Mouse (Mus musculus) kidney, embryonic 15.5 days (tissue): Measurements from ENCODE around the gene Ofd1. TPM values are rescaled to one million over a fixed set of nuclear protein-coding genes. Genes with fewer than 3 reads are reported as not detected.
A peak's percentile ranks its signal among the peaks of the same experiment; 100 is the strongest.

ENCODE experiments used
- ATAC-seq: fragments of 200-750 bp; cut with Nextera tagmentation; replicated peaks from 2 replicates; pipeline ENCODE4 v1.8.0; 2017; ENCODE audit warnings: moderate TSS enrichment; ENCODE audit not compliant: low FRiP score
- H3K27ac ChIP-seq: fragments of 300-500 bp; sonication (generic); 2 replicates; pipeline ENCODE4 v1.5.1; 2015; ENCODE audit warnings: mild to moderate bottlenecking, inconsistent platforms
- H3K27me3 ChIP-seq: fragments of 300-500 bp; sonication (generic); 2 replicates; pipeline ENCODE4 v1.6.1; 2015; ENCODE audit warnings: inconsistent platforms
- H3K36me3 ChIP-seq: fragments of 300-500 bp; sonication (generic); 2 replicates; pipeline ENCODE4 v1.6.1; 2015; ENCODE audit warnings: inconsistent platforms
- H3K4me1 ChIP-seq: fragments of 300-500 bp; sonication (generic); 2 replicates; pipeline ENCODE4 v1.6.1; 2015; ENCODE audit warnings: inconsistent platforms
- H3K4me2 ChIP-seq: fragments of 300-500 bp; sonication (generic); 2 replicates; pipeline ENCODE4 v1.6.1; 2015; ENCODE audit warnings: moderate library complexity, mild to moderate bottlenecking, inconsistent platforms
- H3K4me3 ChIP-seq: fragments of 300-500 bp; sonication (generic); replicated peaks from 2 replicates; pipeline ENCODE4 v1.5.1; 2015; ENCODE audit warnings: mild to moderate bottlenecking, inconsistent platforms
- H3K9ac ChIP-seq: fragments of 300-500 bp; sonication (generic); 2 replicates; pipeline ENCODE4 v1.6.1; 2015; ENCODE audit warnings: mild to moderate bottlenecking, inconsistent platforms
- H3K9me3 ChIP-seq: fragments of 300-500 bp; sonication (generic); replicated peaks from 2 replicates; pipeline ENCODE4 v1.6.1; 2016; ENCODE audit warnings: inconsistent platforms
- WGBS: fragments of 180-500 bp; shearing (Covaris S2); methylation state at CpG from one replicate; pipeline ENCODE4 v1.1.7; 2015; ENCODE audit warnings: mixed read lengths; 5-methylcytosine and 5-hydroxymethylcytosine counted together
- polyA plus RNA-seq: library from polyadenylated mRNA; unstranded; fragments of >200 nt; fragmentation: Nextera tagmentation; extraction: Ambion mirVana; gene quantifications from 2 replicates; pipeline ENCODE4 v1.2.1, GENCODE M21; 2015

The Ofd1 gene
- polyA plus RNA-seq, 1 experiment from 2014 or later, result 6.3 TPM

DNA sequence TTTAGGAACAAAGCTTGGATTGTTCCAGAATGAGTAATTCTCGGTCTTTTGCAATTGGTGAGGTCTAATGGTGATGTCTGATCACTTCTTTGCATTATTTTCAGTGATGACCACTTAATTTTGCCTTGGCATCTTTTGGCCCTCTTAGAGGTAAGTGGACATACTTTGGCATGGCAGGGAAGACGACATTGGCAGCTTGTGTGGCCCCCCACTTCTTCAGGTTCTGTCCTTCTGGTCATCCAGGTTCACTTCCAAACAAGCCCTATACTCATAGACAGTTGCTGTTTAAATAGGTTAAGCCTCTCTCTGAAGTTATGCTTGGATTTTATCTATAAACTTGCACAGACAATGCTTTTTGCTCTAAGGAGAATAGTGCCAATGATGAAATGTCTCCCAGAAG, 81.5 kb downstream of the Ofd1 start:
- H3K27me3 ChIP-seq, result peaks cover 21% of the 10 kb centered on the region; the same call in 1 of the 2 replicates
- WGBS, result 76% methylated on average over 2 of the region's 2 CpGs
- no peak overlapping the region for H3K4me2 ChIP-seq
- H3K27ac ChIP-seq, result no peak overlapping the region
- no peak for ATAC-seq
- no peaks in the 10 kb centered on the region for H3K4me1 ChIP-seq
- no peak overlapping the region for H3K4me3 ChIP-seq
- H3K9ac ChIP-seq, result no peak overlapping the region
- H3K36me3 ChIP-seq, result no peaks in the 10 kb centered on the region
- no peaks in the 10 kb centered on the region for H3K9me3 ChIP-seq

DNA sequence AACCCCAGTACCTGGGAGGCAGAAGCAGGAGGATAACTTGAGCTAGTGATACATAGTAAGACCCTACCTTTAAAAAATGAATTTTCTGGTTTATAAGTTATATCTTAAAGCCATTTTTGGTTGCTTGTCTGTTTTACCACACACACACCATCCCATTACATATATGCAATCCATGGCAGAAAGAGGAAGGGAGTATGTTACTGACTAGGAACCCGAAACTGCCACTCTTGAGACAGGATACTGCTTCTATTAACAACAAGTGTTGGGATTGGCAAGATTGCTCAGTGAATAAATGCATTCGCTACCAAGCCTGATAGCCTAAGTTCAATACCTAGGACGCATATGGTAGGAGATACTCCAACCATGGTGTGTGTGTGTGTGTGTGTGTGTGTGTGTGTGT, 84.2 kb downstream of the Ofd1 start:
- Histone ChIP-seq H3K4me2 (no peak overlapping the region), H3K4me3 (no peak overlapping the region), H3K27ac (no peak overlapping the region), H3K36me3 (no peaks in the 10 kb centered on the region), H3K27me3 (peaks cover 32% of the 10 kb centered on the region; the same call in 1 of the 2 replicates), H3K9ac (no peak overlapping the region), H3K9me3 (no peaks in the 10 kb centered on the region), H3K4me1 (no peaks in the 10 kb centered on the region)
- ATAC-seq, result no peak
- WGBS, result 95% methylated on average over 3 of the region's 3 CpGs

DNA sequence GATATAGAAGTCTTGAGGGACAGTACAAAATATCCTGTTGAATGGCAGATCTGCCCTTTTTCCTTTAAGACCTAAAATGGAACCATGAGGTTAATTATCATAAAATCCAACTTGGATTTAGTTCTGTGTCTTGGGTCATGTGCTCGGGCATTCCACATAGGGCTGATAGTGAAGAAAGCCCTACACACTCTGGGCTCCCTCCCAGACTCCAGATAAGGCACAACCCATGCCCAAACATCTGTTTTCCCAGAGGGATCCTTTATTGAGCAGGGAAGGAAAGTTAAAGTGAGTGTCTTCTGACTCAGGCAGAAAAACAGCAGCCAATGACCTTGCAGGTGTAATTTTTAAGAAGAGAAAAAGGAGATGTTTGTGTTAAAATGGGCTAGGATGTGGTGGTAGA, 85.6 kb downstream of the Ofd1 start:
- no peak overlapping the region for H3K27ac ChIP-seq
- WGBS, result 59% methylated on average over 1 of the region's 1 CpGs
- H3K4me1 ChIP-seq, result no peaks in the 10 kb centered on the region
- H3K9me3 ChIP-seq, result no peaks in the 10 kb centered on the region
- ATAC-seq, result no peak
- H3K9ac ChIP-seq, result no peak overlapping the region
- H3K4me3 ChIP-seq, result no peak overlapping the region
- no peak overlapping the region for H3K4me2 ChIP-seq
- H3K27me3 ChIP-seq, result peaks cover 37% of the 10 kb centered on the region; the same call in 1 of the 2 replicates
- no peaks in the 10 kb centered on the region for H3K36me3 ChIP-seq

DNA sequence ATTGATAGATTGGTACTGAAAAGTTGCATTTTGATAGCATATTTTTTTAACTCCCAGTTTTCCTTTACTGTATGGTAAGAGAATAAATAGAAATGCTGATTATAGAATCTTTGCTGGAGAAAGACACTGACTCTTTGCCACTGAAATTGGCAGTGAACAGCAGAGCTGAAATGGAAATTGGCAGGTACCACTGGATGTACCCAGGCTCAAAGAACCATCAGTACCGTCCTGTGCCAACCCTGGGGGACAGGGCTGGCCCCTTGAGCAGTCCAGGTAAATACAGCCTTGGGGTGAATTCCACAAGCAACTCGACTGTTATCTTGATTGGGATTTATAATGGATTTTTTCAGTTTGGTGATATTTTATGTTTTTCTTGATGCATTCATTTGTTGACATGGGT, 87.1 kb downstream of the Ofd1 start:
- 76% methylated on average over 2 of the region's 2 CpGs for WGBS
- no peak overlapping the region for H3K4me2 ChIP-seq
- no peak for ATAC-seq
- H3K27me3 ChIP-seq, result peaks cover 34% of the 10 kb centered on the region; the same call in 1 of the 2 replicates
- no peak overlapping the region for H3K9ac ChIP-seq
- H3K9me3 ChIP-seq, result no peaks in the 10 kb centered on the region
- H3K4me1 ChIP-seq, result no peaks in the 10 kb centered on the region
- H3K4me3 ChIP-seq, result no peak overlapping the region
- no peaks in the 10 kb centered on the region for H3K36me3 ChIP-seq
- no peak overlapping the region for H3K27ac ChIP-seq

DNA sequence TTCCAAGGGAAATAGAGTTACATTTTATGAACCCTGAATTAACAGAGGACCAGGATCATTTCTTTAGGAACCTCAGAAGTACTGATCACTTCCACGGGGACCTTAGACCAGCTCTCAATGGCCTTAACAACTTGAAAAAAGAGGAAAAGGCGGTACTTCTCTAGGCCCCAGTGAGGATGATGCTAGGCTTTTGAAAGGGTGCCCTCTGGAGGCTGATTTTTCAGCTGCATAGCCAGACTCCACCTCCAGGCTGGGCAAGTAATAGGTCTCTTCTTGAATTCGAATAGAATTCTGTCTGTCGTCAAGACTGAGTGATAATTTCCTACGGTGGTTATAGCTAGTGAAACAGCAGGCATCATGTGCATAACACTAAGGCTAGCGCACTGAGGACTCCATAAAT, 88.7 kb downstream of the Ofd1 start:
- no peak overlapping the region for H3K4me3 ChIP-seq
- peak; percentile 74; the same call in 1 of the 2 replicates for ATAC-seq
- no peak overlapping the region for H3K27ac ChIP-seq
- H3K4me1 ChIP-seq, result no peaks in the 10 kb centered on the region
- WGBS, result 23% methylated on average over 6 of the region's 6 CpGs
- H3K36me3 ChIP-seq, result no peaks in the 10 kb centered on the region
- H3K27me3 ChIP-seq, result peaks cover 34% of the 10 kb centered on the region; the same call in 1 of the 2 replicates
- H3K4me2 ChIP-seq, result no peak overlapping the region
- H3K9me3 ChIP-seq, result no peaks in the 10 kb centered on the region
- no peak overlapping the region for H3K9ac ChIP-seq

DNA sequence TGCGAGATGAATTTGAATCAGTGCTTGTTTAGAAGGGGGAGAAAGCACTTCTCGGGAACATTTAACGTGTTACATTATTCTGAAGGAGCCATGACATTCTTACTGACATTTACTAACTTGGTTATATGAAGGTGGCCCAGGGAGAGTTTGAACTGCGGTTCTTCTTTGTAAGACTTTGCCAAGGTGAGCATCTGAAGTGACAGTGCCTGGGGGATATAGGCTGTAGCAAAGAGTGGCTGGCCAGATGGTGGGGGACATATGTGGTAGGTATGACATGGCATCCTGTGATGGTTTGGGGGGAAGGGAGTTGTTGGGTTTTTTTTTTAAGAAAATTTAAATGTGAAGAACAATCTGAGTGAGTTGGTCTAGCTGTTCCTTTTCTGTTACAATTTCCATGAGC, 91.9 kb downstream of the Ofd1 start:
- Histone ChIP-seq H3K4me3 (no peak overlapping the region), H3K9ac (no peak overlapping the region), H3K27ac (no peak overlapping the region), H3K36me3 (no peaks in the 10 kb centered on the region), H3K27me3 (peaks cover 26% of the 10 kb centered on the region; the same call in 1 of the 2 replicates), H3K4me2 (no peak overlapping the region), H3K4me1 (no peaks in the 10 kb centered on the region), H3K9me3 (no peaks in the 10 kb centered on the region)
- WGBS, result 83% methylated on average over 4 of the region's 4 CpGs
- ATAC-seq, result no peak

DNA sequence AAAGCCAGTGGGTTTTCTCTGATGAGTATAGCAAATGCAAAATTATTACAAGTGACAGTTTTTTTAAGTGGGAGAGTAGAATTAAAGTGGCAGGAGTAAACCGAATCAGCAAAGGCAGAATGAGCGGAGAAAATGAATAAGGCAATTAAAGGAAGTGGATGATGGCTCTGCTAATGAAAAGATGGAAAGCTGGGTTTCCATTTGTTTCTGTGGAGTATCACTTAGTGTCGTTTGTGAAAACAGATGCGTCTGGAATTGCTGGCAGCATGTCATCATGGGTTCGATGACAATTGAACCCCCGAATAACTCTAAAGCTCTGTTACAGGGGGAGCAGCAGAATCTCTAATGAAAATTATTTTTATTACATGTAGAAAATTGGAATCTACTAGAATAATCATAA, 92.4 kb downstream of the Ofd1 start:
- Histone ChIP-seq H3K27me3 (peaks cover 27% of the 10 kb centered on the region; the same call in 1 of the 2 replicates), H3K4me2 (no peak overlapping the region), H3K36me3 (no peaks in the 10 kb centered on the region), H3K9ac (no peak overlapping the region), H3K4me3 (no peak overlapping the region), H3K27ac (no peak overlapping the region), H3K9me3 (no peaks in the 10 kb centered on the region), H3K4me1 (no peaks in the 10 kb centered on the region)
- ATAC-seq, result no peak
- 82% methylated on average over 6 of the region's 6 CpGs for WGBS

DNA sequence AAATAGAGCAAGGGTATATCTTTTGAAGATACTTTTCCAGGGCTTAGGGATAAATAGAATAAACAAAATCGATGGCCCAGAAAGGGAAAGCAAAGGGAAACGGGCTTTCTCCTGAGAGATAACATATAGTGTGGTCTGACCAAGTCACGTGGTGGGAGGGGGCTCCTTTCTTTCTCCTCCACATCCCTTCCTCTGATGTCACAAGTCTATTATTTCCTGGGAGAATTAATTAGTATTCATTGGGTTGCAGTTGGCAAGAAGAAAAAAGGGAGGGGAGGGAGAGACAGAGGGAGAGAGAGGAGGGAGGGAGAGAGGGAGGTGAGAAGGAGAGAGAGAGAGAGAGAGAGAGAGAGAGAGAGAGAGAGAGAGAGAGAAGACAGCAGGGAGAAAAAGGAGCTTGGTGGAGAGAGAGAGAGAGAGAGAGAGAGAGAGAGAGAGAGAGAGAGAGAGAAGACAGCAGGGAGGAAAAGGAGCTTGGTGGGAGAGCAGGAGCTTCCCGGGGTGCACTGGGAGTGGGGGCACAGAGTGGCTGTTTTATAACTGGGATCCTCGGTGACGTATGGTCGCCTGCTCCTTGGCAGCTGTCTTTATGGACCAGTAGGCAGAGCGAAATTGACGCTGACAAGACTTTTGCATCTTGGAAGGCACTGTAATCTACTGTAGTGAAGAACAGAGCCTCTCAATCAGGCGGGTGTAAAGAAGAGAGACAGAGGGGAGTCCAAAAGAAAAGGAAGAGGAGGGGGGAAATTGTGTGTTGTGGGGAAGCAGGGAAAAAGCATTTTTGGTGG, 96.1 kb downstream of the Ofd1 start:
- Histone ChIP-seq H3K9ac (no peak overlapping the region), H3K4me1 (no peaks in the 10 kb centered on the region), H3K9me3 (no peaks in the 10 kb centered on the region), H3K36me3 (no peaks in the 10 kb centered on the region), H3K27me3 (peaks cover 28% of the 10 kb centered on the region), H3K27ac (no peak overlapping the region), H3K4me3 (peak overlapping the region; percentile 16), H3K4me2 (peak overlapping the region; percentile 45)
- 28% methylated on average over 10 of the region's 10 CpGs for WGBS
- peak; percentile 70 for ATAC-seq

DNA sequence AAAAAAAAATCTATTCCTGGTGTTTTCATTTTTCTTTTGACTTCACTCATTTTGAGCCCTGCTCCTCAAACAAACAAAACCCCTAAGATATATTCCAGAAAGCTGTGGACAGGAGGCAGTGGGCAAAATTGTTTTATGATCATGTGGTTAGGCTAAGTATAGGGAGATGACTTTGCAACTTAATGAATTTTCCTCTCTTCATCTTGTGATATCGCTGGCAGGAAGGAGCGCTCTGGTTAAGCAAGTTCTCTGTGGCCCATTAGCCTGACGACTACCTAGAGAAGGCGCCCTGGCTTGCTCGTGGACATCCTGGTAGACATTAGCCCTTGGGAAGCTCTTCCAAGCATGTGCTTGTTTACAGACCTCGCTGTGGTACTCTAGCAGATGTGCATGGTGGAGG, 98.7 kb downstream of the Ofd1 start:
- H3K9me3 ChIP-seq, result no peaks in the 10 kb centered on the region
- H3K9ac ChIP-seq, result no peak overlapping the region
- ATAC-seq, result no peak
- H3K27ac ChIP-seq, result no peak overlapping the region
- H3K4me1 ChIP-seq, result no peaks in the 10 kb centered on the region
- 81% methylated on average over 6 of the region's 6 CpGs for WGBS
- H3K27me3 ChIP-seq, result peaks cover 28% of the 10 kb centered on the region
- no peak overlapping the region for H3K4me3 ChIP-seq
- H3K36me3 ChIP-seq, result no peaks in the 10 kb centered on the region
- no peak overlapping the region for H3K4me2 ChIP-seq

Other genes starting within 250 kb of the Ofd1 start
- 21.1 and 24.1 TPM in 2 replicates for gene Gpm6b, start 201.8 kb downstream of the Ofd1 start, polyA plus RNA-seq
- gene Trappc2, start 130 bp downstream of the Ofd1 start, polyA plus RNA-seq, result 24.3 and 26.1 TPM in 2 replicates
- gene Rab9, start 39.2 kb upstream of the Ofd1 start, polyA plus RNA-seq, result 48.3 and 54.8 TPM in 2 replicates
- 8.7 and 8.8 TPM in 2 replicates for gene Tceanc, start 77.9 kb upstream of the Ofd1 start, polyA plus RNA-seq
- 12.1 and 13.3 TPM in 2 replicates for gene Egfl6, start 145.0 kb upstream of the Ofd1 start, polyA plus RNA-seq